Mouse (Mus musculus): ENCODE measurements at regions not wholly inside any gene's neighbourhood (a gene's known extent, or its start where the extent isn't known, plus 50 kb on each side); places are given as distances from the start of the nearest gene placed in this dataset.

GRCm38 (mm10) chr7:122897148-122897547 is 68.3 kb upstream of the Rbbp6 start:
- TF ChIP-seq CTCF (IDR thresholded peaks at IDR 0.05) (no peak), EP300 (IDR thresholded peaks at IDR 0.05) (no peak)
